Mouse (Mus musculus) embryonic facial prominence, embryonic 10.5 days (tissue): Measurements from ENCODE around the gene Gm10217. TPM values are rescaled to one million over a fixed set of nuclear protein-coding genes. Genes with fewer than 3 reads are reported as not detected.

Experiments used
- polyA plus RNA-seq: library from polyadenylated mRNA; unstranded; fragments of >200 nt; fragmentation: Nextera tagmentation; extraction: Ambion mirVana; gene quantifications from 2 replicates; pipeline ENCODE4 v1.2.1, GENCODE M21; 2016

The Gm10217 gene
- polyA plus RNA-seq, 1 experiment from 2014 or later = not detected

Other genes starting within 250 kb of the Gm10217 start
- gene Fam155a, start 93.1 kb upstream of the Gm10217 start, polyA plus RNA-seq = 0.53 and 0.64 TPM in 2 replicates
- 8.8 and 9.4 TPM in 2 replicates for gene Lig4, start 113.4 kb downstream of the Gm10217 start, polyA plus RNA-seq
- gene Abhd13, start 113.5 kb downstream of the Gm10217 start, polyA plus RNA-seq = 13.8 and 14.4 TPM in 2 replicates
- 0.08 TPM in 1 of 2 replicates, not detected in the other for gene Tnfsf13b, start 142.2 kb downstream of the Gm10217 start, polyA plus RNA-seq